Mouse (Mus musculus) gastrocnemius, adult 18-20 months (tissue): ENCODE measurements around the gene Olfr147. TPM values are rescaled to one million over a fixed set of nuclear protein-coding genes. Genes with fewer than 3 reads are reported as not detected.
"Not testable (repeated sequence)": the region's sequence is repeated elsewhere in the genome, so short reads cannot be mapped to it uniquely, and the experiment has no call there.

Source experiments
- DNase-seq: peaks from one replicate; pipeline ENCODE4 v3.0.0; 2021; ENCODE audit warnings: low spot score
- long read RNA-seq, 2 experiments: library from polyadenylated mRNA; stranded (forward); transcript quantifications; one replicate each; pipeline ENCODE4 v2.0.0; 2021
- total RNA-seq, 2 experiments: library from RNA; stranded (reverse); gene quantifications; 2 replicates each; pipeline ENCODE4 v1.2.3; 2021

The Olfr147 gene
- not detected for total RNA-seq
- long read RNA-seq, experiment 1, result 0 reads
- long read RNA-seq, experiment 2, result 0 reads

DNA sequence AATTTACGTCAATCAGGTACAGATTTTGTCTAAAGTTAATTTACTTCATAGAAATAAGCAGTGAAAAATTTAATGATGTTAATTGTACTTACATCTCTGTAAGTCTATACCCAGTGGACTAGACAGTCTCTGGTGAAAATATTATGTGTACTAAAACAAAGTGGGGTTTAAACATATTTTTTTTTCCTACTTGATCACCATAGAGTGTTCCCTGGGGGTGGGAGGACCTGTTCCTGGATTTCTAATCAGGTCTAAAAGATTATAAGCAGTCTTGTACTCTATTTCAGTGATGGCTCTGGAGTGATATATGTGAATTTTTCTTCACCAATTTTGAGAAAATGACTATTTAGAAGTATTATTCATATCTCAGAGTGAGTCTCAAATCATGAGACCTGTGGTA, at the start of gene Olfr147:
TSS of gene Olfr147 (plus strand) at position 301 of the 400 bp plus-strand sequence.
- no peak for DNase-seq

- no peak for DNase-seq
These were observed 34.9 kb upstream of the Olfr147 start, which contains the start of gene Olfr250 for GRCm38 (mm10) chr9:38366596-38366995. Gene Olfr250 (plus strand): TSS chr9:38366896.

GRCm38 (mm10) chr9:38376786-38377185, 24.7 kb upstream of the Olfr147 start, which contains the start of gene Olfr251:
Gene Olfr251 (plus strand): TSS chr9:38377086.
- no peak for DNase-seq

- not testable (repeated sequence) for DNase-seq
These were observed 6.0 kb downstream of the Olfr147 start for GRCm38 (mm10) chr9:38407502-38407901.

DNA sequence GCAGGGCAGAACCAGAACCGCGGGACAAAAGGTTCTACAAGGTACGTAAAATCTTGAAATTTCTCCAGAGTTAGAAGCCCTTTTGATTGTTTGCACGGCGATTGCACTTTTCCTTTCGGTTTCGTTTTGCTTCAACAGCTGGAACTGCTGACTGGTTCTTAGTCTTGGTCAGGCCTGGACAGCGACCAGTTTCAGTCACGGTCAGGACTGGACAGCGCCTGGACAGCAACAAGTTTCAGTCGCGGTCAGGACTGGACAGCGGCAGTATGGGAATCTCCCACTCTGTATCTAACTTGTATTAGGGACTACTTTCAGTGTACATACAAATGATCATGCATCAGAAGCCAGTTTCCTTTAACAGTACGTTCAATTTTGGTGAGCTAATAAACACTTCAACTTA, 12.0 kb downstream of the Olfr147 start:
- not testable (repeated sequence) for DNase-seq

DNA sequence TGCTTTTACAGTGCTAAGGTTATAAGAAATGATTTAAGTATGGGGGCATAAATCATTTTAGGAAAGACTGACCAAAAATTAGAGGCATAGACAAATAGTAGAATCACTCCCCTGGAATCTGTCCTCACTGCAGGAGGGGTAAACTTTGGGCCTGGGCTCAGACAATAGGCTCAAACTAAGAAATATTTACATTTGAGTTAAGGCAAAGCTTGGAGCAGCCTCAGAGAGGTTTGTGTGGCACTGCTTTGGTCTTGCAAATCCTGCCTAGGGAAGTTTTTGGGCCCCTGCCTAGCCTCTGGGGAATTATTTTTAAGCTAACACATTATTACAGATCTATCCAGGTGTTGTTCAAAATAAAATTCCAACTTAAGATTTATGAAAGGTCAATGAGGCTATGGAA, 22.3 kb downstream of the Olfr147 start:
- DNase-seq, result no peak

GRCm38 (mm10) chr9:38427026-38427425, 25.5 kb downstream of the Olfr147 start:
- no peak for DNase-seq

DNA sequence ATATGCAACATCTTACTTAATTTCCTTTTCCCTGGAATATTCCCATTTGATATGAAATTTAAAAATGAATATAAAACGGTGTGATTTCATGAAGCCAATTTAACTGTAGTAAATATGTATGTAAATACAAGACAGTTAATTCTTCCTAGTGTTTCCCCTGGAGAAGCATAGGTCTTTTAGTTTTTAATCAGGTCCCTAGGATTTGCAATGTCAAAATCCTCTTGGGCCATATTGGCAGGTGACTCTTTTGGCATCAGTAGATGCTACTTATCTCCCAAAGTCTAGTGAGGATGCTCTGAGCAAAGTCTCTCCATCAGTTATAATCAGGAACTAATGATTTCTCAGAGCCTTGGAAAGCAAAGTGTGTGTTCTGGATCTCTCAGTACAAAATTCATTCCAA, 27.7 kb downstream of the Olfr147 start, which contains the start of gene Olfr901:
TSS of gene Olfr901 (plus strand) at position 301 of the 400 bp plus-strand sequence.
- DNase-seq, result no peak

DNA sequence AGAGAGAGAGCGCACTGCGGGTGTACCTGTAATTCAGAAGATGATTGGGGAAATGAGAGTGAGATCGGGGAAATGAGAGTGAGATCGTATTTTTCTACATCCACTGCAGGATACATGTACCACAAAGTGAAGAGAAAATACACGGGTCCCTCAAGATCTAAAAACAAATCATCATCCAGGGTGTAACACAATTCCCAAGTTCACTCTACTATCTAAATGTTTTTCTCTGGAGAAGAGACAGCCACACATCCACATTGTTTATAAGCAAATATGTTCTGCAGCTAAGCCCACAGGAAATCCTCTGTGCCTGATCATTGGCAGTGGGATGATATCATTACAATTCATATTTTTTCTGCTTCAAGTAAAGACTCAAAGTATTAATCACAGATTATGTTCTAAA, 45.9 kb downstream of the Olfr147 start, which contains the start of gene Olfr902:
TSS of gene Olfr902 (plus strand) at position 301 of the 400 bp plus-strand sequence.
- no peak for DNase-seq

Other genes with a start within 250 kb of the Olfr147 start
- not detected for gene Olfr891, start 220.9 kb upstream of the Olfr147 start, total RNA-seq
- not detected for gene Olfr893, start 193.3 kb upstream of the Olfr147 start, total RNA-seq
- gene Olfr894, start 183.6 kb upstream of the Olfr147 start, total RNA-seq, result not detected
- not detected for gene Olfr143, start 148.9 kb upstream of the Olfr147 start, total RNA-seq
- not detected for gene Olfr895, start 133.8 kb upstream of the Olfr147 start, total RNA-seq
- gene Olfr896-ps1, start 110.6 kb upstream of the Olfr147 start, total RNA-seq, result not detected
- not detected for gene Olfr25, start 72.6 kb upstream of the Olfr147 start, total RNA-seq
- gene Olfr898, start 53.3 kb upstream of the Olfr147 start, total RNA-seq, result not detected
- not detected for gene Olfr250, start 34.8 kb upstream of the Olfr147 start, total RNA-seq
- not detected for gene Olfr251, start 24.6 kb upstream of the Olfr147 start, total RNA-seq
- not detected for gene Olfr901, start 27.8 kb downstream of the Olfr147 start, total RNA-seq
- gene Olfr902, start 46.0 kb downstream of the Olfr147 start, total RNA-seq, result not detected
- not detected for gene Olfr904, start 61.4 kb downstream of the Olfr147 start, total RNA-seq
- gene Olfr905, start 69.4 kb downstream of the Olfr147 start, total RNA-seq, result not detected
- gene Olfr906, start 85.4 kb downstream of the Olfr147 start, total RNA-seq, result not detected
- not detected for gene Olfr907, start 94.1 kb downstream of the Olfr147 start, total RNA-seq
- gene Olfr911-ps1, start 119.9 kb downstream of the Olfr147 start, total RNA-seq, result not detected
- not detected for gene Olfr910, start 136.2 kb downstream of the Olfr147 start, total RNA-seq
- not detected for gene Olfr912, start 178.5 kb downstream of the Olfr147 start, total RNA-seq
- gene Olfr913, start 191.1 kb downstream of the Olfr147 start, total RNA-seq, result not detected
- not detected for gene Olfr914, start 203.4 kb downstream of the Olfr147 start, total RNA-seq